Mouse (Mus musculus): Measurements from ENCODE around the gene Ing2.
A peak's percentile ranks its signal among the peaks of the same experiment; 100 is the strongest.

The Ing2 gene

DNA sequence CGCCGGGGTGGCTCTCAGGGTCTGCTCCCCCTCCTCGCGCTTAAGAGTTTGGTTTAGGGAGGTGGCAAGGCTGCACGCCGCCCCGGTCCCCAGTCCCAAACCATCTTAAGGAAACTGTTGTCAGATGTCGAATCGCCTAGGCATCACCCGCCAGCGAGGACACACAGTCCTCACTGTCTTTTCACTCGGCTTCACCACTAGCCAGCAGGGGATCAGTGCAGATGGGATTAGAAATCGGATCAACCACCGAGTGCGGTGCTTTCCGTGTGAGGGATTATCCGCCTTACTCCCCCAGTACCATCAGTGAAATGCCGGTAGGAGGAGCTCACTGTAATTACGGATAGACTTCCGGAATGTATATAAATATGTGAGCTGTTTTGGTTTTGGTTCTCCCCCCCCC is 430 bp upstream of the Ing2 start:
- no peak for DNase-seq (ENCODE audit: low read depth in 1 of 2, low spot score in 2 of 2)

DNA sequence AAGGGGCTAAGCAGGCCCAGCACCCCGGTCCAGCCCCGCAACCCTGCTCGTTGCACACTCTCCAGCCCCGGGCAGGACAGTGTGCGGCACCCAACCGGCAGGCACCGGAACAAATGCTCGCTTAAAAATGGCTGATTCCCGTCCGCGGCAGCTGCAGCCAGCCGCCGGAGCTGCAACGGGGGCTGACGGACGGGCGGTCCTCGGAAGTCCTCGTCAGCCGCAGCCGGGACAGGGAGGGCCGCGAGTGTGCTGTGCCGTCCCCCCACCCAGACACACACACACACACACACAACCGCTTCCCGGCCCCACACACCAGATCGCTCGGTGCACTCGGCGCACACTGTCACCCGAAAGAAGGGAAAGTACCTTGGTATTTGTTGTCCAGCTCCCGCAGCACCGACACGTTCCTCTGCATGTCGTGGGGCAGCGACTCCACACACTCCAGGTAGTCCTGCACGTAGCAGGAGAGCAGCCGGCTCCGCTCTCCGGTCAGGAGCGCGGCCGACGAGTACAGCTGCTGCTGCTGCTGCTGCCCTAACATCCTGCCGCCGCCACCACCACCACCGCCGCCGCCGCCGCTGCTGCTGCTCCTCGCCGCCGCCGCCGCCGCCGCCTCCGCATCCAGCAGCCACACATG is 1.1 kb downstream of the Ing2 start:
- peak in 1 of 2 experiments; percentile 2 for DNase-seq (ENCODE audit: low read depth in 1 of 2, low spot score in 2 of 2)

DNA sequence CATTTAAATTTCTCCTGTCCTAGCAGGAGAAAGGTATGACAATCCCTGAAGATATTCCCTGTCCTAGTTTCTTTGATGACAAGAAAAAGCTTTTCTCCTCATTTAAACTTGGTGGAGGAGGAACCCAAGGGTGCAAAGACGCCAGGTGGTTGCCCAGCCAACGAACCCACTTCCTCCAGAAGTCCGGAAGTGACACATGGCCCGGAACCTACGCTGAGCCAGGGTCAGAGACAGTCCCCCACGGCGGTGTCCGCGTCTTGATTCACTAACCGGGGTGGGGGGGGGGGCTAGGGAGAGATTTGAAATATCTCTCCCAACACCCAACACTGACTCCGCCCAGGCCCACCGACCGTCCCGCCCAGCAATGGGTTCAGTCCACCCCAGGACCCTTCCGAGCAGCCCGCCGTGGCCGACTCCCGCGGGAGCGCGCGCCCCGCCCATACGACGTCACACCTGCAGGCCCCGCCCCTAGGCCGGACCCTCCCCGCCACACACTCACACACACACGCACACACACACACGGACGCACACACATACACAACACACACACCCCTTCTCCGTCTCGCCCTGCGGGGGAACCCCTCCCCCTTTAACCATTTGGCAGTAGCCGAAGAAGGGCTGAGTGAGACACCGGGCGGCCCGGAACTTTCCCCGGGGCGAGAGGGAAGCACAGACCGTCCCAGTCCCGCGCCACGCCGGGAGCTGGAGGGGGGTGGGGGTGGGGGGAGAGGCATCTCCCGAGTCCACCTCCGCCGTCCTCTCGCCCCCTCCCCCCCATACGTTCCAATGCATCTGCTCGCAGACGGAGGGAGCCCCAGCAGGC is 1.8 kb downstream of the Ing2 start:
- peak; percentile 63 to 86 for DNase-seq (ENCODE audit: low read depth in 1 of 2, low spot score in 2 of 2)

DNA sequence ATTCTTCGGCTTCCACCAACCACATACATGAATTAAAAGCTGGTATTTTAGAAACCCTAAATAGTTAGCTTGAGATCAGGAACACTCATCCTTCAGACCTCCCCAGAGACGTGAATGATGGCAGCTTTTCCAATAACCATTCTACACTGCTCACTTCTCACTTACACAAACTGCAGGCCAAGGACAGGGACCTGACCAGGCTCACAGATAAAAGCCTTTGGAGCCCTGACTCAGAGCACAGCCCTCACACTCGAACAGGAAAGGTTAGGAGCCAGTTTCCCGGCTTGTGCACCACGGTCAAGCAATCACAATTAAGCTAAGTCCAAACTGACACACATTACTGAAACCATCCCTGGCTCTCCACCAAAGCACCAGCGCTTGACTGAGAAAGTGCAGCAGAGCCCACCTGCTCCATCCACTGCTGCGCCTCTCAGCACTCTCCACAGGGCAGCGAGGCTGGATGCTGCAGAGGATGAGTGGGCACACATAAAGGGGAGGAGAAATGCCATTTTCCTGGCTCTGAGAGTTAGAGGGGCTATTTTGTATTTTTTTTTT is 11.0 kb downstream of the Ing2 start:
- no peak for DNase-seq (ENCODE audit: low read depth in 1 of 2, low spot score in 2 of 2)

DNA sequence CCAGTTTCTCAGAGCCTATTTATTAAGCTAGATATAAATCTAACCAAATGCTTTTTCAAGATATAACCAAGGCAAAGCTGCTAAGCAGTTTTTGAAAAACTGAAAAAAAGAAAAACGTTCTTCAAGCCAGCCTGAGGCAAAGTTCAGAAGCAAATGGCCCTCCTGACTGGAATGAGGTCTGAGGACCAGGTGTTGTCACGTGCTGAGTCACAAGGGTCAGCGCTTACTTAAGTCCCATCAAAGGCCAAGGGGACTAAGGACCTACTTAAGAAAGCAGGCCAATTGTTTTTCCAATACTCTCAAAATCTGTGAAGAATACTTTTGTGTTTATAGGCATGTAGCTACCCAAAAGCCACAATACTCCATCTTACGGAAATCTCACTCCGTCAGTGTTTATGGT is 12.2 kb downstream of the Ing2 start:
- DNase-seq (ENCODE audit: low read depth in 1 of 2, low spot score in 2 of 2): no peak

DNA sequence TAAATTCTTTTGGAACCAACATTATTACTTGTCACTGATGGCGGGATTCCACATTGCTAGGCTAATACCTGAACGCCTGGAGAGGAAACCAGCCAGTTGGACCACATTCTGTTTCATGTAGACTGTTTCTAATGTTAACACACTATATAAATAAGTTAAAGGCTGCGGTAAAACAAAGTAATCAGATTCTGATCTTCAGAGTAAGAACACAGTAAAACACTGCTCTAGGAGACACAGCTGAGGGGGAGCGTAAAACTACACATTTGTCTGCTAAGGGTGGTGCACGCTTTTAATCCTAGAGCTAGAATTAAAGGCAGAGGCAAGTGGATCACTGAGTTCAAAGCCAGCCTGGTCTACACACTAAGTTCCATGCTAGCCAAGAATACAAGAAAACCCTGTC is 12.6 kb downstream of the Ing2 start:
- no peak for DNase-seq (ENCODE audit: low read depth in 1 of 2, low spot score in 2 of 2)

DNA sequence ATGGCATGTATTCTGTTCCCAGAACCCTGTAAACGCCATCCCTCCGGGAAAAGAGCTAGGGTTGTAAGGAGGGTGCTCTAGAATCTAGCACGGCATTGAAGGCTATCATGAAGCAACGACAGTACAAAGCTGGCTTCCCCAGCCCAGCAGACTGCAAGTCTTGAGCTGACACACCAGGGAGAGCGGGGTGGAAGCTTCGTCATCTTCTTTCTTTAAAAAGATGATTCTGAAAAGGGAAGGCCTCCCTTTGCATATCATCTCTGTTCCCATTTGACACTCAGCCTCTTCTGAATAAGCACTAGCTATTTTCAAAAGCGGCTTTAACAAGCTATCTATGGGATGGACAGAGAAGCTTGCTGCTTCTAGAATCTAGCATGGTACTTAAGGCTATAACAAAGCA is 15.0 kb downstream of the Ing2 start:
- DNase-seq (ENCODE audit: low read depth in 1 of 2, low spot score in 2 of 2): no peak

DNA sequence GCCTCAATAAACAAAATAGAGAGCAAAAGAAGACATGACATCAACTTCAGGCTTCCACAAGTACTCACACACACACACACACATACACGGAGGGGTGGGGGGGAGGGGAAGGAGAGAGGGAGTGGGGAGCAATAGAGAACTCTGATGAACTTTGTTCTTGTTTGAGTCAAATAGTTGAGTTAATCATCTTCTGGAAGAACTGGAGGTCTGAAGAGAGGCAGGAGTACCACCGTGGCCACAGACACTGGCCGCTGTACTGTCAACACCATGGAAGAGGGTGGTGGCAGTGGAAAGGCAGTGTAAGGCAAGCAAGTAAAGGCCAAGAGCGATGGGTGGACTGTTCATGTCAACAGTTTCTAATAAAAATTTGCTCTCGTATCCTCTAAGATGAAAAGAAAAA is 15.9 kb downstream of the Ing2 start:
- DNase-seq (ENCODE audit: low read depth in 1 of 2, low spot score in 2 of 2): no peak

DNA sequence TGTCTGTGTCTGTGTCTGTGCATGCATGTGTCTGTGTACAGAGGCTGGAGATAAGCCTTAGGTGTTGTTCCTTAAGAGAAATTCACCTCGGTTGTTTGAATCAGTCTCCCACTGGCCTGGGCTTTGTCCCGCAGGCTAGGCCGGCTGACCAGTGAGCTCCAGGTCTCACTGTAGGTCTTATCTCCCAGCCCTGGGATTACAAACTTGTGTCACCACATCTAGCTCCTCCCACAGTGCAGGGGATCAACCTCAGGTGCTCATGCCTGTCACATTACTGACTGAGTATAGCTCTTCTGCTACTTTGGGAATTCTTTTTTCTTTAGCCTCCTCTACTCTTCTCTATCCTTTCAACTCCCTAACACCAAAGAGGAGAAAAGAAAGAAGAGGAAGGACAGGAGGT is 20.9 kb downstream of the Ing2 start:
- no peak for DNase-seq (ENCODE audit: low read depth in 1 of 2, low spot score in 2 of 2)

DNA sequence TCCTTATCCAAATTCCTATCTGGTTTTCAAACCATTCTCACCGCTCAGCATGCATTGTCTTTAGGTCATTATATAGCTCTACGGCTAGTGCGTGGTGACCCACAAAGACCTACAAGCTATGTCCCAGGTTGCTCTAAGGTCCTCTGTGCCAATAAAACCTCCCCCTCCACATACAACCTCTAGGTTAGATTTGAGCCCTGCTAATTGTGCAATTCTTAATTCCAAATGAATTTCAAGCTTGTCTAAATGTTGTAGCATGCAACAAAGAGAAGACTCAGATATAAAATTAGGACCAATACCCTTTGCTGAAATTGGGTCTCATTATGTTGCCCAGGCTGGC is 22.6 kb downstream of the Ing2 start:
- DNase-seq (ENCODE audit: low read depth in 1 of 2, low spot score in 2 of 2): no peak

DNA sequence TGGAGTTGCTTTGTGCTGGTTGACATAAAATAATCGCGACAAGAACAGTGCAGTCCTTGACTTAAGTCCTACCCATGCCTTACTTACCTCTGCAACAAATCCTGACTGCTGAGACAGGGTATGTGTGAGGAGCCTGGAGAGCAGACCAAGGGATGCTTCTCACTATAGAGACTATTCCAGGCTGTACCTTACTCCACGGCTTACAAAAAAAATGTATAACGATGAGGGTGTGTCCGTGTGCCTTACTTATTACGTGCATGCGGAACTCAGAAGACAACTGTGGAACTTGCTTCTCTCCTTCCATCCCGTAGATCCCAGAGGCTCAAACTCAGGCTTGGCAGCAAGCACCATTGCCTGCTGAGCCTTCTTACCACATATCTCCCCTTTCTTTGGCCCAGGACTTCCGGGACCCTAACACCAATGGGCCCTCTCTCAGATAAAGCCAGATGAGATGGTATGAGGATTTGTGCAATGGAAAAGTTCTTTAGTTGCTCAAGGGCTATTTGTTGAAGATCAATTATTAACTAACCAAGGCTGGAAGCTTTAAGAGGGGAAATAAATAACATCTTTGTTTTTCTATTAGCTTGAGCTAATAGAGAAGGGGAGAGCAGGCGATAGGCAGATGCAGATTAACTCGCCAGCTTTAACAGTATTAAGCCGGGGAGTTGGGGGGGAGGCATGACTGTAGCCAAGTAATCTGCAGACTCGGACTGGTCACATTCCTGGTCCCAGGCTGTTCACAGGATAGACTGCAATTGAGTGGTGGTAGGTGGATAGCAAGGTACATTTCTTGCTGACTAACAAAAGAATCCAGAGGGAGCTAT is 23.2 kb downstream of the Ing2 start:
- DNase-seq (ENCODE audit: low read depth in 1 of 2, low spot score in 2 of 2): no peak

DNA sequence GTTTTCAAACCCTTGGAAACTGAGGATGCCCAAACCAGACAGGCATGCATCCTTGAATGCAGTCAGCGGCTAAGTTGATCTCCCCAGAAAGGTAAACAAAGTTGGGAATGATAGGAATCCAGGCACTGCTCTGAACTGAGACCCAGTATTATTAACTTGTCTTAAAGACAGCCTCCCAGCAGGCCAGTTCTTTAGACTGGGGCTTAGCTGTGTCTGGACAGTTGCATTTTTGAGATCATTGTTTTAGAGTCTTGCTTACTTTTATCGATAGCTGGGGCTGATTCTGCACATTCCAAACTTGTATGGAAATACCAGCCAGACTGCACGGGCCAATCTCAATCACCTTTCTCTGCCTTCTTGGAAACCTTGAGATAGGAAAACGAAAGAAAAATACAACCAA is 24.5 kb downstream of the Ing2 start:
- DNase-seq (ENCODE audit: low read depth in 1 of 2, low spot score in 2 of 2): no peak

DNA sequence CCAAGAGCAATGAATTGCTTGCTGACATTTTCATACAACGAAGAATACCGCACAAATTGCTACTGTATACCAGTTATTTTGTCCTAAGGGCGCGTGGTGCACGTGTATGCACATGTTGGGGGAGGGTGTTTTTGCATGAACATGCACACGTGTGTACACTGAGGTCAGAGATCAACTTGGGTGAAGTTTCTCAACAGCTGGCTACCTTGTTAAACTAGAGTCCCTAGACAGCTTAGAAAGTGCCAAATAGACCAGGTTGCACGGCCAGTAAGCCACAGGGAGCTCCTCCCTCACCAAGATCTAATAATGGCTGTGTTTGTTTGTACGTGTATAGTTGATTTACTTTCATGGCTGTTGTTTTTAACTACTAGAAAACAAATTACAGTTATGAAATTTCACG is 25.8 kb downstream of the Ing2 start:
- no peak for DNase-seq (ENCODE audit: low read depth in 1 of 2, low spot score in 2 of 2)

DNA sequence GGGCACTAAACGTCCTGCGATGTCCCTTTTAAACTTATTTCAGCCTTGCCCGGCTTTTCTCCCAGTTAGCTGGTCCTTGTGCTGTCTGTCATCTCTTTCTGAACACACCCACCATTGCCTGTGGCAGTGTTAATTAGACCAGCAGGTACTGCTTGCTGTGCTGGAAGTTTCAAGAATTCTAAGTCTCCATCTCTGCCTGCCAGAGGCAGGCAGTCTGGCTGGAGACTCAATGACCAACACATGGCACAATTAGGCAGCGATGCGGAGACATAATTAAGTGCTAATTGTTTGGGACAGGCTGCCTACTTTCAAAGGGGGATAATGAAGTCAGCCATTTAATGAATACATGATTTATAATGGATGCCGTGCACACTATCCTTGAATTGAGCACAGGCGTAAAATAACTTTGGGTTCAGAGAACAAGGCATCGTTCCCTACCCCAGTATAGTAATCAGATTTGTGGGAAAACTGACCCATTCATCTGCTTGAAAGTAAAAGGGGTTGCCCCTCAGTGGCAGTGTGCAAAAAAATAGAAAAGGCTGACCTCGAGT is 32.8 kb downstream of the Ing2 start:
- DNase-seq (ENCODE audit: low read depth in 1 of 2, low spot score in 2 of 2): no peak

DNA sequence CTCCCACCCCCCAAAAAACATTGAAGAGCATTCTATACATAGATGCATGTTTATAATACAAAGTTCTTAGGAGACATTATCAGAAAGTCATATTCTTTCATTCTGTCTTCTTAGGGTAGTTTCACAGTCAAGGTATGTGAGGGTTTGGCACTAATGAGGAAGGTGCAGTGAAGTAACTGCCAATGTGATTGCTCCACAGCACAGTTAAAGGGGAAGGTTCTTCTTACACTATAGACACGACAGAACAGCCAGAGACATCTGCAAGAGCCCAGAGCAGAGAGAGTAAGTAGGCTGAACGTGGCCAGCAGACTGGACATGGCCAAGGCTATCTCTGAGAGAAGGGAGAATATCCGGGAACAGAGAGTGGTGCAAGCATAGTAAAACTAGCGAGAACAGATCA is 38.2 kb downstream of the Ing2 start:
- no peak for DNase-seq (ENCODE audit: low read depth in 1 of 2, low spot score in 2 of 2)

DNA sequence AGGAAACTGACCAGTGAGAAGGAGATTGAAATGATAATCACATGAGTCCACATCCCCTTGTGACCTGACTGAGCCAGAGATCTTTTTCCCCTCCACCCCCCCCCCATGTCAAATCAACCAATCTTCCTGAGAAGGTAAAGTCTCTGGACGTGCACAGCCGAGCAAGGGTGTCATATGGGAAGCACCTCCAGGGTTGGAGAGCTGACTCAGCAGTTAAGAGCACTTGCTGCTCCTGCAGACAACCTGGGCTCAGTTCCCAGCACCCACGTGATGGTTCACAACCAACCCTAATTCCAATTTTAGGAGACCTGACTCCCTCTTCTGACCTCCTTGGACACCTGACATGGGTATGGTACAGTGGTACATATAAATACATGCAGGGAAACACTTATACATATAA is 39.3 kb downstream of the Ing2 start:
- DNase-seq (ENCODE audit: low read depth in 1 of 2, low spot score in 2 of 2): no peak

DNA sequence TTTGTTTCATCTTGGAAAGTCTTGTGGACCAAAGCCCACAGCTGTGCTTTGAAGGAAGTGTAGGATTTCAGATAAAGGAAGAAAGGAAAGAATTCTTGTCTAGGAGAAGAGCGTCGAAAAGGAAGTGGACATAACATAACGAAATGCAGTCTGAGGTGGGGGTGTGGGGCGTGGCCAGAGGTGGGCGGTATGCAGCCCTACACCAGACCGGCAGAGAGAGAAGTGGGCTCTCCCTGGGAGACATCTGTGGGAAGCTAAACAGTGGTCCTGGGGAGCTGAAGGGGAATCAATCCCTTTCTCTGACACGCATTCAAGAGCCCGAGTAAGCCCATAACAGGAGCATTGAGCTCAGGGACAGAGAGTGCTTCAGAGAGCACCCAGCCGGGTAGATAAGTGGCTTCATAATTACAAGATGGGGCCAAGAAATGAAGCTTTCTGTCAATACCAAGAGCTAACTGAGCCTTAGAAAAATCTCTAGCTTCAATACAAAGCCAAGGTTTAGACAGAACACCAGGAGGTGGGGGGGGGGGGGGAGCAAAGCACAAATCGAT is 40.5 kb downstream of the Ing2 start:
- no peak for DNase-seq (ENCODE audit: low read depth in 1 of 2, low spot score in 2 of 2)

DNA sequence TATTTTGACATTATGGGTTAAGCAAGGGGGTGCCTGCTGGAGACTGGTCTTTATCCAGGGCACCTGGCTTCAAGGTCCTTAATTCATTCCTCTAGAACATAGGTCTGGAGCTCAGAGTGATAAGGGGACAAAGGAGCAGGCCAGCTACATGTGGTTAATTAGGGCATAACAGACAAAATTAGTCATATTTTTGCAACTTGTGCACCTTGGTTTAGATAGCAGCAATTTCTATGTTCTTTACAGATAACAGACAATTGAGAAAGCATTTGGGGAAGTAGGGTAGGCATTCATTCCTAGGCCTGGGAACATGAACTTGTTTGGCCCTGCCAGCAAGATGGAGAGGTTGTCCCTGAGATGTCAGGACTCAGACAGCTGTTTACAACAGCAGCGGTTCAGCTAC is 54.2 kb downstream of the Ing2 start:
- DNase-seq (ENCODE audit: low read depth in 1 of 2, low spot score in 2 of 2): no peak

Data from monocyte, adult 2 months (primary cell).